Mouse (Mus musculus) heart, adult 8-10 months (tissue): Measurements from ENCODE around the gene Krtap4-13. TPM values are rescaled to one million over a fixed set of nuclear protein-coding genes. Genes with fewer than 3 reads are reported as not detected.
"Not testable (repeated sequence)": the region's sequence is repeated elsewhere in the genome, so short reads cannot be mapped to it uniquely, and the experiment has no call there.

Experiments used
- DNase-seq: peaks from one replicate; pipeline ENCODE4 v3.0.0; 2022; ENCODE audit warnings: low spot score
- total RNA-seq, 4 experiments: library from RNA; stranded (reverse); gene quantifications; 2 replicates each; pipeline ENCODE4 v1.2.4; 2022

Krtap4-13 gene
- not detected for total RNA-seq

DNA sequence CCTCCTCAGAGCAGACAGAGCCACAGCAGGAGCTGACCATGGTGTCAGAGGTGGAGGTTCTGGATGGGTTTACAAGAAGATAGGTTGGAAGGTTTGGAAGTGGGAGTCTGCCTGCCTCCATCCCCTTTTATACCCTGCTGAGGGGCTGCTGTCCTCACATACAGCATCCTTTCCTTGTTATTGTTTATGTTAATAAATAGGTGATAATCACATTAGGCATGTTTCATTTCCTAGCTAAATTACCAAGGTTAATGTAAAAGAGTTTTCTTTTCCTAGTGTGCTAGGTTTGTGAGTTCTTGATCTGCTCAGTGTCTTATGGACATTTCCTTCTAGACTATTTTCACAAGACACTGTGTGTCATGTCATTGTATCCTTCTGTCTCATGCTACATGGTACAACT is at the start of gene Krtap4-13:
Krtap4-13 (minus strand) TSS at position 101 of the 400 bp plus-strand sequence.
- DNase-seq = not testable (repeated sequence)

- no peak for DNase-seq
These were observed 49.1 kb upstream of the Krtap4-13 start for GRCm38 (mm10) chr11:99858761-99859160.

GRCm38 (mm10) chr11:99857617-99858016 is 47.9 kb upstream of the Krtap4-13 start, which contains the start of gene Gm11568:
Gene Gm11568 (plus strand): TSS chr11:99857917.
- no peak for DNase-seq

- no peak for DNase-seq
These were observed 44.4 kb upstream of the Krtap4-13 start for GRCm38 (mm10) chr11:99854121-99854520.

GRCm38 (mm10) chr11:99851508-99851907 is 41.8 kb upstream of the Krtap4-13 start, which contains the start of gene Krtap4-16:
Gene Krtap4-16 (minus strand): TSS chr11:99851608.
- no peak for DNase-seq

DNA sequence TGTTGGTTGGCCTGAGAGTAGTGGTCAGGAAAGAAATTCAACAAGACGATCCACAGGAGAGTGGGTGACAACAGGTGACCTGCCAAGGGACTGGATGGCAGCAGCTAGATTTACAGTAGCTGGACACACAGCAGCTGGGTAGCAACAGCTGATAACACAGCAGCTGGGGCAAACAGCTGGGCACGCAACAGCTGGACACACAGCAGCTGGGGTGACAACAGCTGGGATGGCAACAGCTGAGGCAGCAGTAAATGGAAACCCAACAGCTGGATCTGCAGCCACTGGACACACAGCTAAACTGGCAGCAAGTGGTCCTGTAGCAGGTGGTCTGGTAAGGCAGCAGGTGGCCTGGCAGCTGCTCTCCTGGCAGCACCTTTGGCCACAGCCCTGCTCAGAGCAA is 37.1 kb upstream of the Krtap4-13 start:
- no peak for DNase-seq

- DNase-seq = no peak
These were observed 32.5 kb upstream of the Krtap4-13 start for GRCm38 (mm10) chr11:99842185-99842584.

DNA sequence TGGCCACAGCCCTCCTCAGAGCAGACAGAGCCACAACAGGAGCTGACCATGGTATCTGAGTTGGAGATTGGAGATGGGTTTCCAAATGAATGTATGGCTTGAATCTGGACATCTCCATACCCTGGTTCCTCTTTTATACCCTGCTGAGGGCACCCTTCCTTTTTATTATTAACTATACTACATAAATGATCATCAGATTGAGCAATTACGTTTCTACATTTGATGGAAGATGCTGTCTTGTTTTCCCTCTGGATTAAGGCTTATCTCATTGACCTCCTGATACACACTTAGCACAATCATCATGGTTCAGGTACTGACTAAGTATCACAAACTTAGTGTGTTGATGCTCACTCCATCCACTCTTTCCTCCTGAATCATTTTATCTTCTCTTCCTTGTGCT is 28.3 kb upstream of the Krtap4-13 start, which contains the start of gene 2300003K06Rik:
2300003K06Rik (minus strand) TSS at position 101 of the 400 bp plus-strand sequence.
- no peak for DNase-seq

- DNase-seq = not testable (repeated sequence)
These were observed 5.9 kb upstream of the Krtap4-13 start, which contains the start of gene Gm11564 for GRCm38 (mm10) chr11:99815566-99815965. Gene Gm11564 (minus strand): TSS chr11:99815666.

- not testable (repeated sequence) for DNase-seq
These were observed 5.3 kb downstream of the Krtap4-13 start, which contains the start of gene Gm11554 for GRCm38 (mm10) chr11:99804346-99804745. Gene Gm11554 (minus strand): TSS chr11:99804446.

DNA sequence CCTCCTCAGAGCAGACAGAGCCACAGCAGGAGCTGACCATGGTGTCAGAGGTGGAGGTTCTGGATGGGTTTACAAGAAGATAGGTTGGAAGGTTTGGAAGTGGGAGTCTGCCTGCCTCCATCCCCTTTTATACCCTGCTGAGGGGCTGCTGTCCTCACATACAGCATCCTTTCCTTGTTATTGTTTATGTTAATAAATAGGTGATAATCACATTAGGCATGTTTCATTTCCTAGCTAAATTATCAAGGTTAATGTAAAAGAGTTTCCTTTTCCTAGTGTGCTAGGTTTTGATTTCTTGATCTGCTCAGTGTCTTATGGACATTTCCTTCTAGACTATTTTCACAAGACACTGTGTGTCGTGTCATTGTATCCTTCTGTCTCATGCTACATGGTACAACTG is 10.9 kb downstream of the Krtap4-13 start, which contains the start of gene Gm11569:
Gm11569 (minus strand) TSS at position 101 of the 400 bp plus-strand sequence.
- not testable (repeated sequence) for DNase-seq

GRCm38 (mm10) chr11:99793367-99793766 is 16.3 kb downstream of the Krtap4-13 start, which contains the start of gene Gm11596:
Gene Gm11596 (minus strand): TSS chr11:99793467.
- no peak for DNase-seq

- not testable (repeated sequence) for DNase-seq
These were observed 24.8 kb downstream of the Krtap4-13 start, which contains the start of gene Krtap4-9 for GRCm38 (mm10) chr11:99784900-99785299. Gene Krtap4-9 (plus strand): TSS chr11:99785200.

- no peak for DNase-seq
These were observed 29.1 kb downstream of the Krtap4-13 start, which contains the start of gene Krtap4-8 for GRCm38 (mm10) chr11:99780604-99781003. Gene Krtap4-8 (minus strand): TSS chr11:99780704.

DNA sequence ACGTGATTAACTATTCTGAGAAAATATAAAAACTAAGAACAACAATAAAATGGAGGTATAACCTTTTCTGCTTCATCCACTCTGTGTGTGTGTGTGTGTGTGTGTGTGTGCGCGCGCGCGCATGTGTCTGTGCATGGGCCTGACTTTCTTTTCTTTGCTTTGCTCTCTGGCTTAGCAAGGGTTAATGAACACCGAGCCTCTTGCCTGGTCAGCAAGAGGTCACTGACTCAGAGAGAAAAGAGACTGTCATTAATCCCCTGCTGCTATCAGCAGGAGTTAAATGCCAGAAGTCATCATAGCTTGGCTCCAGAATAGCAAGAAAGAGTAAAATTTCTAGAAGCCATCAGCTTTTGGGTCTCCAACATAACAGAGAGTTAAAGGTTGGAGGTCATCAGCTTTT is 31.3 kb downstream of the Krtap4-13 start:
- no peak for DNase-seq

GRCm38 (mm10) chr11:99772813-99773212 is 36.9 kb downstream of the Krtap4-13 start, which contains the start of gene Gm11595:
Gene Gm11595 (minus strand): TSS chr11:99772913.
- not testable (repeated sequence) for DNase-seq

DNA sequence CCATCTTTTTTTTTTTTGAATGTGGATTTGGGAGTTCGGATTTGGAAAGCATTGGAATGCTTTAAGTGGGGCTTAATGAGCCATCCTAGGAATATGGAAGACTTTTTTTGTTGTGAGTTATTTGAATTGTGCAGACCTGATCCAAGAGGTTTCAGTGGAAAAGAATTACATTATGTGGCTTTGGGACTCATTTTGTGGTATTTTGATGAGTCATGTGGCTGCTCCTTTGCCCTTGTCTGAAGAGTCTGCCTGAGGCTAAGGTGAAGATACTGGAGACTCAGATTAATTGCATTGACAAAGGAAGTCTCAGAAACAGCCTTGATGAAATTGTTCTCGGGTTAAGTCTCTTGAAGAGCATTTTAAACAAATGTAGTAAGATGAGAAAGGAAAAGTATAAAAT is 41.3 kb downstream of the Krtap4-13 start:
- no peak for DNase-seq

Other genes starting within 250 kb of the Krtap4-13 start
- not detected for gene Krtap3-1, start 243.3 kb downstream of the Krtap4-13 start, total RNA-seq
- gene Krtap1-5, start 228.9 kb downstream of the Krtap4-13 start, total RNA-seq = not detected
- not detected for gene Krtap1-4, start 226.2 kb downstream of the Krtap4-13 start, total RNA-seq
- gene Krtap1-3, start 218.6 kb downstream of the Krtap4-13 start, total RNA-seq = not detected
- not detected for gene Krtap9-3, start 211.8 kb downstream of the Krtap4-13 start, total RNA-seq
- gene Gm11938, start 206.6 kb downstream of the Krtap4-13 start, total RNA-seq = not detected
- gene Gm11937, start 199.7 kb downstream of the Krtap4-13 start, total RNA-seq = not detected
- not detected for gene Krtap2-4, start 195.0 kb downstream of the Krtap4-13 start, total RNA-seq
- gene Gm11562, start 189.5 kb downstream of the Krtap4-13 start, total RNA-seq = not detected
- not detected for gene Krtap4-1, start 181.7 kb downstream of the Krtap4-13 start, total RNA-seq
- gene Krtap4-2, start 174.8 kb downstream of the Krtap4-13 start, total RNA-seq = not detected
- gene Krtap4-7, start 165.8 kb downstream of the Krtap4-13 start, total RNA-seq = not detected
- not detected for gene Gm11555, start 159.7 kb downstream of the Krtap4-13 start, total RNA-seq
- not detected for gene Gm11563, start 150.9 kb downstream of the Krtap4-13 start, total RNA-seq
- not detected for gene Krtap4-6, start 143.9 kb downstream of the Krtap4-13 start, total RNA-seq
- gene Gm14190, start 119.2 kb downstream of the Krtap4-13 start, total RNA-seq = not detected
- gene Gm14180, start 75.6 kb downstream of the Krtap4-13 start, total RNA-seq = not detected
- not detected for gene Gm11595, start 37.0 kb downstream of the Krtap4-13 start, total RNA-seq
- not detected for gene Krtap4-8, start 29.2 kb downstream of the Krtap4-13 start, total RNA-seq
- gene Krtap4-9, start 24.7 kb downstream of the Krtap4-13 start, total RNA-seq = not detected
- not detected for gene Gm11596, start 16.4 kb downstream of the Krtap4-13 start, total RNA-seq
- not detected for gene Gm11569, start 11.0 kb downstream of the Krtap4-13 start, total RNA-seq
- not detected for gene Gm11554, start 5.4 kb downstream of the Krtap4-13 start, total RNA-seq
- not detected for gene Gm11564, start 5.8 kb upstream of the Krtap4-13 start, total RNA-seq
- gene 2300003K06Rik, start 28.2 kb upstream of the Krtap4-13 start, total RNA-seq = not detected
- gene Krtap4-16, start 41.7 kb upstream of the Krtap4-13 start, total RNA-seq = not detected
- gene Gm11568, start 48.0 kb upstream of the Krtap4-13 start, total RNA-seq = not detected
- not detected for gene Gm11559, start 54.6 kb upstream of the Krtap4-13 start, total RNA-seq
- gene Krtap9-1, start 63.5 kb upstream of the Krtap4-13 start, total RNA-seq = not detected
- gene Gm11567, start 69.3 kb upstream of the Krtap4-13 start, total RNA-seq = not detected
- not detected for gene Krtap31-1, start 98.0 kb upstream of the Krtap4-13 start, total RNA-seq
- not detected for gene Gm11565, start 104.9 kb upstream of the Krtap4-13 start, total RNA-seq
- not detected for gene Krtap31-2, start 126.4 kb upstream of the Krtap4-13 start, total RNA-seq
- gene Krtap9-5, start 138.6 kb upstream of the Krtap4-13 start, total RNA-seq = not detected
- gene Krtap29-1, start 169.2 kb upstream of the Krtap4-13 start, total RNA-seq = not detected
- gene Krtap16-1, start 176.7 kb upstream of the Krtap4-13 start, total RNA-seq = not detected
- not detected for gene Krtap17-1, start 184.1 kb upstream of the Krtap4-13 start, total RNA-seq
- gene Krt33a, start 206.3 kb upstream of the Krtap4-13 start, total RNA-seq = not detected
- not detected for gene Krt33b, start 220.0 kb upstream of the Krtap4-13 start, total RNA-seq
- gene Krt34, start 231.7 kb upstream of the Krtap4-13 start, total RNA-seq = not detected
- not detected for gene Krt31, start 240.7 kb upstream of the Krtap4-13 start, total RNA-seq